Mouse (Mus musculus): Measurements from ENCODE around the gene Pabpn1l. TPM values are rescaled to one million over a fixed set of nuclear protein-coding genes. Genes with fewer than 3 reads are reported as not detected.

Pabpn1l gene
- polyA plus RNA-seq (2014; fragmentation: Nextera tagmentation; extraction: Ambion mirVana) = not detected in 2 replicates

- no peak within 1 kb of the TSS for H3K4me3 ChIP-seq (ENCODE audit: low read depth, low read length)
- peaks cover 3% of the 10 kb centered on the region; the same call in 1 of the 2 replicates for H3K4me1 ChIP-seq (ENCODE audit: control insufficient read depth, insufficient read depth, low read length)
- no peak for DNase-seq (ENCODE audit: low spot score)
- 59% methylated on average over 6 of the region's 6 CpGs for WGBS
- H3K4me2 ChIP-seq (ENCODE audit: low read depth, low read length) = no peak within 1 kb of the TSS
- H3K27me3 ChIP-seq (ENCODE audit: control insufficient read depth, insufficient read depth, low read length) = no peaks in the 10 kb centered on the region
- no peaks in the 10 kb centered on the region for H3K9me3 ChIP-seq (replicated peaks; ENCODE audit: control insufficient read depth, low read length)
- ATAC-seq (replicated peaks; ENCODE audit: insufficient number of reproducible peaks, low FRiP score, low TSS enrichment, low read depth) = no peak
- no peak within 1 kb of the TSS for H3K27ac ChIP-seq (replicated peaks; ENCODE audit: low read depth, low read length)
- no peaks in the 10 kb centered on the region for H3K36me3 ChIP-seq (replicated peaks; ENCODE audit: control insufficient read depth, insufficient read depth, low read depth, low read length)
- H3K9ac ChIP-seq (replicated peaks; ENCODE audit: low read length) = no peak within 1 kb of the TSS
Measured at GRCm38 (mm10) chr8:122622727-122623126, at the start of gene Pabpn1l. TSS of gene Pabpn1l (minus strand) at chr8:122622739.

- ATAC-seq (replicated peaks; ENCODE audit: insufficient number of reproducible peaks, low FRiP score, low TSS enrichment, low read depth) (no peak), DNase-seq (ENCODE audit: low spot score) (no peak)
- peaks cover 27% of the 10 kb centered on the region for H3K27me3 ChIP-seq (ENCODE audit: control insufficient read depth, insufficient read depth, low read length)
- H3K9me3 ChIP-seq (replicated peaks; ENCODE audit: control insufficient read depth, low read length) = no peaks in the 10 kb centered on the region
- H3K4me2 ChIP-seq (ENCODE audit: low read depth, low read length) = no peak overlapping the region
- peaks cover 3% of the 10 kb centered on the region for H3K4me1 ChIP-seq (ENCODE audit: control insufficient read depth, insufficient read depth, low read length)
- no peak overlapping the region for H3K27ac ChIP-seq (replicated peaks; ENCODE audit: low read depth, low read length)
- H3K9ac ChIP-seq (replicated peaks; ENCODE audit: low read length) = no peak overlapping the region
- H3K36me3 ChIP-seq (replicated peaks; ENCODE audit: control insufficient read depth, insufficient read depth, low read depth, low read length) = no peaks in the 10 kb centered on the region
- H3K4me3 ChIP-seq (ENCODE audit: low read depth, low read length) = no peak overlapping the region
- 74% methylated on average over 6 of the region's 6 CpGs for WGBS
Measured at GRCm38 (mm10) chr8:122671894-122672293, 49.4 kb upstream of the Pabpn1l start.

GRCm38 (mm10) chr8:122670718-122671117, 48.2 kb upstream of the Pabpn1l start:
- no peaks in the 10 kb centered on the region for H3K9me3 ChIP-seq (replicated peaks; ENCODE audit: control insufficient read depth, low read length)
- ATAC-seq (replicated peaks; ENCODE audit: insufficient number of reproducible peaks, low FRiP score, low TSS enrichment, low read depth) (no peak), DNase-seq (ENCODE audit: low spot score) (no peak)
- no peak overlapping the region for H3K4me3 ChIP-seq (ENCODE audit: low read depth, low read length)
- peaks cover 9% of the 10 kb centered on the region for H3K4me1 ChIP-seq (ENCODE audit: control insufficient read depth, insufficient read depth, low read length)
- no peak overlapping the region for H3K4me2 ChIP-seq (ENCODE audit: low read depth, low read length)
- H3K36me3 ChIP-seq (replicated peaks; ENCODE audit: control insufficient read depth, insufficient read depth, low read depth, low read length) = no peaks in the 10 kb centered on the region
- 68% methylated on average over 3 of the region's 3 CpGs for WGBS
- peaks cover 17% of the 10 kb centered on the region for H3K27me3 ChIP-seq (ENCODE audit: control insufficient read depth, insufficient read depth, low read length)
- no peak overlapping the region for H3K9ac ChIP-seq (replicated peaks; ENCODE audit: low read length)
- H3K27ac ChIP-seq (replicated peaks; ENCODE audit: low read depth, low read length) = no peak overlapping the region

- Histone ChIP-seq H3K4me3 (ENCODE audit: low read depth, low read length) (no peak overlapping the region), H3K4me2 (ENCODE audit: low read depth, low read length) (no peak overlapping the region), H3K27ac (replicated peaks; ENCODE audit: low read depth, low read length) (no peak overlapping the region), H3K36me3 (replicated peaks; ENCODE audit: control insufficient read depth, insufficient read depth, low read depth, low read length) (no peaks in the 10 kb centered on the region), H3K4me1 (ENCODE audit: control insufficient read depth, insufficient read depth, low read length) (peaks cover 14% of the 10 kb centered on the region), H3K27me3 (ENCODE audit: control insufficient read depth, insufficient read depth, low read length) (peaks cover 14% of the 10 kb centered on the region), H3K9ac (replicated peaks; ENCODE audit: low read length) (no peak overlapping the region), H3K9me3 (replicated peaks; ENCODE audit: control insufficient read depth, low read length) (no peaks in the 10 kb centered on the region)
- ATAC-seq (replicated peaks; ENCODE audit: insufficient number of reproducible peaks, low FRiP score, low TSS enrichment, low read depth) (no peak), DNase-seq (ENCODE audit: low spot score) (no peak)
- WGBS = 14% methylated on average over 11 of the region's 11 CpGs
Measured at GRCm38 (mm10) chr8:122670001-122670400, 47.5 kb upstream of the Pabpn1l start.

DNA sequence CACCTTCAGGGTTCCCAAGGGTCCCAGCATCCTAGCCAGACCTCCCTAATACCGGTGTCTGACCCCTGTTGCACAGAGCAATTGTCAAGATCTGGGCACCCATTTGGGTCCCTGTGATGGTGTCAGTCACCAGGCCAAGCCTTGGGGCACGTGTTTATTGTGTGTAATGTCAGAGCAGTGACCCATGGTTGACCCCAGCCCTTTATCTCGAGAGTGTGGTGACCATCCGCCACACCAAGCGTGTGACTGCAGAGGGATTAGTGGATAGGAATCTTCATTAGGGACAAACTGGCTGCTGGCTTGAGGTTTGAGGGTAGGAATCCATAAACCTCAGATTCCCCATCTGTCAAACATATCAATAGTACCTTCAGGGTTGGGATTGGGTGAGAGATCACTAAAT, 46.8 kb upstream of the Pabpn1l start:
- H3K4me3 ChIP-seq (ENCODE audit: low read depth, low read length) = no peak overlapping the region
- no peak overlapping the region for H3K27ac ChIP-seq (replicated peaks; ENCODE audit: low read depth, low read length)
- no peak overlapping the region for H3K4me2 ChIP-seq (ENCODE audit: low read depth, low read length)
- H3K27me3 ChIP-seq (ENCODE audit: control insufficient read depth, insufficient read depth, low read length) = peaks cover 14% of the 10 kb centered on the region
- peaks cover 16% of the 10 kb centered on the region for H3K4me1 ChIP-seq (ENCODE audit: control insufficient read depth, insufficient read depth, low read length)
- 34% methylated on average over 5 of the region's 5 CpGs for WGBS
- ATAC-seq (replicated peaks; ENCODE audit: insufficient number of reproducible peaks, low FRiP score, low TSS enrichment, low read depth) = no peak
- H3K36me3 ChIP-seq (replicated peaks; ENCODE audit: control insufficient read depth, insufficient read depth, low read depth, low read length) = no peaks in the 10 kb centered on the region
- no peaks in the 10 kb centered on the region for H3K9me3 ChIP-seq (replicated peaks; ENCODE audit: control insufficient read depth, low read length)
- no peak for DNase-seq (ENCODE audit: low spot score)
- no peak overlapping the region for H3K9ac ChIP-seq (replicated peaks; ENCODE audit: low read length)

- 72% methylated on average over 11 of the region's 11 CpGs for WGBS
- Histone ChIP-seq H3K4me1 (ENCODE audit: control insufficient read depth, insufficient read depth, low read length) (peaks cover 16% of the 10 kb centered on the region), H3K27me3 (ENCODE audit: control insufficient read depth, insufficient read depth, low read length) (peaks cover 12% of the 10 kb centered on the region), H3K4me2 (ENCODE audit: low read depth, low read length) (no peak overlapping the region), H3K4me3 (ENCODE audit: low read depth, low read length) (no peak overlapping the region), H3K27ac (replicated peaks; ENCODE audit: low read depth, low read length) (no peak overlapping the region), H3K9me3 (replicated peaks; ENCODE audit: control insufficient read depth, low read length) (no peaks in the 10 kb centered on the region), H3K36me3 (replicated peaks; ENCODE audit: control insufficient read depth, insufficient read depth, low read depth, low read length) (no peaks in the 10 kb centered on the region), H3K9ac (replicated peaks; ENCODE audit: low read length) (no peak overlapping the region)
- ATAC-seq (replicated peaks; ENCODE audit: insufficient number of reproducible peaks, low FRiP score, low TSS enrichment, low read depth) = no peak
- DNase-seq (ENCODE audit: low spot score) = no peak
Measured at GRCm38 (mm10) chr8:122667854-122668253, 45.3 kb upstream of the Pabpn1l start.

GRCm38 (mm10) chr8:122666827-122667226, 44.3 kb upstream of the Pabpn1l start:
- no peak overlapping the region for H3K4me2 ChIP-seq (ENCODE audit: low read depth, low read length)
- WGBS = 44% methylated on average over 12 of the region's 12 CpGs

DNA sequence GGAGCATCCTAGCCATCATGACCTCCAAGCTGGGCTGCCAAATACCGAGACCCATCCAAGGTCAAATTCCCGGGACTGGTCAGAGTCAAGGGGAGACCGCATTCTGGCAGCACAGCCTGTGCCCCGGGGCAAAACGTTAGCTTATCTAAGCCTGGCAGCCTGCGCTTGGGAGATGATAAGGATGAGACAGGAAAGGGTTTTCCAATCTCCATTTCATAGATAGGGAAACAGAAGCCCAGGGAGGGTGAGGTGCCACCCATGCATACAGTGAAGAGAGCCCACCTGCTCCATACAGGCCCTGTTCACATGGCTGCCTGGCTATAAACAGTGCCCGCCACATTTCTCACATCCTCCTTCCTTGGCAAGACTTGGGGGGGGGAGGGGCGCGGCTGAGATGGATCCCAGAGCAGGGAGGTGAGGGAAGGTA, 43.8 kb upstream of the Pabpn1l start:
- WGBS = 31% methylated on average over 9 of the region's 9 CpGs
- H3K4me2 ChIP-seq (ENCODE audit: low read depth, low read length) = no peak overlapping the region
- H3K9me3 ChIP-seq (replicated peaks; ENCODE audit: control insufficient read depth, low read length) = no peaks in the 10 kb centered on the region
- H3K27me3 ChIP-seq (ENCODE audit: control insufficient read depth, insufficient read depth, low read length) = peaks cover 8% of the 10 kb centered on the region; the same call in 1 of the 2 replicates
- H3K36me3 ChIP-seq (replicated peaks; ENCODE audit: control insufficient read depth, insufficient read depth, low read depth, low read length) = no peaks in the 10 kb centered on the region
- peaks cover 23% of the 10 kb centered on the region for H3K4me1 ChIP-seq (ENCODE audit: control insufficient read depth, insufficient read depth, low read length)
- 0 out of 2 replicates have a peak overlapping the region, but pooled peaks have one; percentile 49 for H3K27ac ChIP-seq (replicated peaks; ENCODE audit: low read depth, low read length)
- H3K4me3 ChIP-seq (ENCODE audit: low read depth, low read length) = no peak overlapping the region
- no peak for ATAC-seq (replicated peaks; ENCODE audit: insufficient number of reproducible peaks, low FRiP score, low TSS enrichment, low read depth)
- no peak for DNase-seq (ENCODE audit: low spot score)
- H3K9ac ChIP-seq (replicated peaks; ENCODE audit: low read length) = no peak overlapping the region

More at GRCm38 (mm10) chr8:122666827-122667226, 44.3 kb upstream of the Pabpn1l start:
- Histone ChIP-seq H3K27ac (replicated peaks; ENCODE audit: low read depth, low read length) (0 out of 2 replicates have a peak overlapping the region, but pooled peaks have one; percentile 49), H3K9me3 (replicated peaks; ENCODE audit: control insufficient read depth, low read length) (no peaks in the 10 kb centered on the region), H3K27me3 (ENCODE audit: control insufficient read depth, insufficient read depth, low read length) (peaks cover 8% of the 10 kb centered on the region; the same call in 1 of the 2 replicates), H3K4me3 (ENCODE audit: low read depth, low read length) (no peak overlapping the region), H3K9ac (replicated peaks; ENCODE audit: low read length) (no peak overlapping the region), H3K4me1 (ENCODE audit: control insufficient read depth, insufficient read depth, low read length) (peaks cover 18% of the 10 kb centered on the region), H3K36me3 (replicated peaks; ENCODE audit: control insufficient read depth, insufficient read depth, low read depth, low read length) (no peaks in the 10 kb centered on the region)
- ATAC-seq (replicated peaks; ENCODE audit: insufficient number of reproducible peaks, low FRiP score, low TSS enrichment, low read depth) (no peak), DNase-seq (ENCODE audit: low spot score) (no peak)
